Mouse (Mus musculus) liver, adult 2 months (tissue): ENCODE measurements at regions not wholly inside any gene's neighbourhood (a gene's known extent, or its start where the extent isn't known, plus 50 kb on each side); places are given as distances from the start of the nearest gene placed in this dataset.

ENCODE experiments used
- CTCF ChIP-seq: fragments of 200-500 bp; IDR thresholded peaks from 2 replicates; pipeline ENCODE4 v1.5.1; 2011; ENCODE audit warnings: low read depth, low read length, control low read depth
- POLR2A ChIP-seq: fragments of 200-500 bp; IDR thresholded peaks from 2 replicates; pipeline ENCODE4 v1.6.1; 2011; ENCODE audit warnings: low read length, control low read depth; ENCODE audit not compliant: insufficient read depth; ENCODE audit errors: extremely low read depth

- TF ChIP-seq CTCF = no peak
- TF ChIP-seq POLR2A = no peak
Measured at GRCm38 (mm10) chr1:187441668-187442193, 166.9 kb upstream of the Esrrg start.
